Mouse (Mus musculus): ENCODE results near the gene Wdr62.

- TF ChIP-seq CTCF (IDR thresholded peaks at IDR 0.05; ENCODE audit: low read depth, low read length) (peak; percentile 34), POLR2A (IDR thresholded peaks at IDR 0.05; ENCODE audit: insufficient read depth, low read length) (no peak)
Measured at GRCm38 (mm10) chr7:30325364-30325763, 45.1 kb upstream of the Wdr62 start.

Data from ES-Bruce4 (cell line).